8 mouse cellular contexts compared by ENCODE assay signal in the genomic region with DNA sequence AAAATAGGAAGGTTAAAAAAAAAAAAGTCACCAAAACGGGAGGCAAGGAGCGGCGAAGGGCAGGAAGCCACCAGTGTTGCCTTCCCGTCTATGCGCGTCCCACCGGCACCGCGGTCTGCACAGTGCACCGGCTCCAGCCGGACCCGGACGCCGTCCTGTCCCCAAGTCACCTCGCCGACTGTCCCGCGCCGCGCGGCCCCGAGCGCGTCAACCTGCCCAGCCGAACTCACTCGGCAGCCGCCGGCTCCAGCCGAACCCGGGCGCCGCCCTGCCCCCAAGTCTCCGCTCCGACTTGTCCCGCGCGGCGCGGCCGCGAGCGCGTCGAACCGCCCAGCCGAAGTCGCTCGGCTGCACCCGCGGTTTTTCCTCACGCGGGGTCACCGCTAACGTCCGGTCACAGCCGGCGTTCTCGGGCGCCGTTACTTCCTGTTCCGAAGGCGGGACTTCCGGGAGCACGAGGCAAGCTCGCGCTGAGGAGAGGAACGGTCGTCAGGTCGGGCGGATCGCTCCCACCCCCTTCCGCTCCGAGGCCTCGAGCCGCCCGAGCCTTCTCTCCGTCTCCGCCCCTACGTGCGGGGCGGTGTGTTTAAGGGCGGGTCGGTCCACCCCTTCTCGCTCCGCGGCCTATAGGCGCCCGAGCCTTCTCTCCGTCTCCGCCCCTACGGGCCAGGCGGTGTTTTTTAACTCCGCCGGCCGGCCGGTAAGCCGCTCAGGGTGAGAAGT. TPM values are rescaled to one million over a fixed set of nuclear protein-coding genes. Genes with fewer than 3 reads are reported as not detected.
A peak's percentile ranks its signal among the peaks of the same experiment; 100 is the strongest.
DNase-seq lines count a peak whose midpoint lies in the region; ATAC-seq lines count a peak whose summit lies in the region.

Gene Hccs, minus strand, starts transcription at position 428 of the 723 bp plus-strand sequence.

- peak within 1 kb of the TSS; percentile 41 for H3K4me2 ChIP-seq in hindbrain, embryonic 11.5 days (replicated peaks; ENCODE audit: low read depth, low read length)

- H3K4me1 ChIP-seq in hindbrain, embryonic 11.5 days (replicated peaks; ENCODE audit: control insufficient read depth, insufficient read depth, low read length) = no peaks in the 10 kb centered on the region

- no peaks in the 10 kb centered on the region for H3K9me3 ChIP-seq in hindbrain, embryonic 11.5 days (ENCODE audit: control insufficient read depth, low read length)

- peak; percentile 100 for ATAC-seq in hindbrain, embryonic 11.5 days (ENCODE audit: low FRiP score)

- peak within 1 kb of the TSS; percentile 60 for H3K9ac ChIP-seq in hindbrain, embryonic 11.5 days (ENCODE audit: low read depth, low read length)

- WGBS in hindbrain, embryonic 11.5 days = 15% methylated on average over 87 of the region's 97 CpGs

- no peaks in the 10 kb centered on the region for H3K36me3 ChIP-seq in hindbrain, embryonic 11.5 days (ENCODE audit: control insufficient read depth, insufficient read depth, low read length)

- peak within 1 kb of the TSS; percentile 58 for H3K4me3 ChIP-seq in hindbrain, embryonic 11.5 days (ENCODE audit: low read depth, low read length)

- peak within 1 kb of the TSS; percentile 60 for H3K27ac ChIP-seq in hindbrain, embryonic 11.5 days (ENCODE audit: low read depth, low read length)

- H3K27me3 ChIP-seq in hindbrain, embryonic 11.5 days (ENCODE audit: control insufficient read depth, insufficient read depth, low read length) = no peaks in the 10 kb centered on the region

- peak; percentile 95 for DNase-seq in Muller cell, postnatal 12 days (ENCODE audit: inconsistent ontology term)
- DNase-seq in cerebellum, adult 9-11 months = peak; percentile 92
- peak; percentile 75 to 85 for DNase-seq in frontal cortex, adult 2 months (ENCODE audit: extremely low spot score in 1 of 2, low spot score in 1 of 2)
- peak; percentile 83 for DNase-seq in hindbrain, embryonic 11.5 days (ENCODE audit: low spot score)
- peak; percentile 80 to 83 for DNase-seq in layer of hippocampus, postnatal 10 days (ENCODE audit: low spot score in 2 of 2)
- DNase-seq in lung, postnatal 10 days = peak; percentile 94
- peak; percentile 88 for DNase-seq in ovary, postnatal 36 days (ENCODE audit: low spot score)
- DNase-seq in thymus, postnatal 25 days = peak; percentile 86

RNA-seq across cellular contexts. Expression of gene Hccs, which starts in this region (rescaled TPM):
- polyA plus RNA-seq in frontal cortex, adult 2 months (2012; rRNA removed) = 24.9 and 26.8 TPM in 2 replicates
- polyA plus RNA-seq in hindbrain, embryonic 11.5 days (2014; fragmentation: Nextera tagmentation; extraction: Ambion mirVana) = 54.6 TPM in 2 replicates
- 10 to 100 TPM; 27.3 to 29.5 TPM for total RNA-seq in layer of hippocampus, postnatal 10 days (2021)

Comparison
In these comparisons a context has a peak if more than half of its experiments do, and no peak if none do; other contexts are left out.
1. Peak in every context shown above with its lines: DNase-seq, ATAC-seq, H3K4me3 ChIP-seq and H3K27ac ChIP-seq.